18 mouse cellular contexts compared by ENCODE assay signal in genomic region chr5:65091184-65091858, GRCm38 (mm10). TPM values are rescaled to one million over a fixed set of nuclear protein-coding genes. Genes with fewer than 3 reads are reported as not detected.
DNase-seq lines count a peak whose midpoint lies in the region; TF ChIP-seq lines count a peak whose summit lies in the region.
"Had no signal": no experiment of that assay in that cellular context is flagged by ENCODE, and none has a peak within 500 bp of the region (broad histone marks: within the 10 kb centered on the region; RNA-seq: fewer than 3 reads in every experiment).

No protein-coding gene starts in this region.

- 46% methylated on average over 11 of the region's 11 CpGs for WGBS in lung, adult 2 months
- 17% methylated on average over 11 of the region's 11 CpGs for WGBS in bone marrow, adult 2 months
- 24% methylated on average over 11 of the region's 11 CpGs for WGBS in macrophage (ENCODE audit: missing documents)

- H3K36me3 ChIP-seq in macrophage (ENCODE audit: inconsistent target), result no peaks in the 10 kb centered on the region
- H3K36me3 ChIP-seq: embryonic facial prominence, embryonic 12.5 days; G1E; heart, embryonic 10.5 days; limb, embryonic 10.5 days; midbrain, embryonic 15.5 days; stomach, embryonic 15.5 days had no signal

- H3K79me2 ChIP-seq in macrophage (ENCODE audit: inconsistent target), result peaks cover 50% of the 10 kb centered on the region

- TF ChIP-seq CTCF in lung, adult 2 months (IDR thresholded peaks at IDR 0.05; ENCODE audit: insufficient read depth, low read length), result no peak
- TF ChIP-seq CTCF in bone marrow, adult 2 months (IDR thresholded peaks at IDR 0.05; ENCODE audit: control insufficient read depth, insufficient read depth, low read length), result no peak

- TF ChIP-seq POLR2A in lung, adult 2 months (IDR thresholded peaks at IDR 0.05; ENCODE audit: borderline replicate concordance, extremely low read depth, low read depth, low read length), result no peak
- no peak for TF ChIP-seq POLR2A in bone marrow, adult 2 months (IDR thresholded peaks at IDR 0.05; ENCODE audit: borderline replicate concordance, control insufficient read depth, low read depth, low read length)

- peak overlapping the region; percentile 32 for H3K4me3 ChIP-seq in lung, adult 2 months (replicated peaks; ENCODE audit: extremely low read depth, low read depth, low read length)
- peak overlapping the region; percentile 65 for H3K4me3 ChIP-seq in bone marrow, adult 2 months (replicated peaks; ENCODE audit: control insufficient read depth, low read depth, low read length)
- H3K4me3 ChIP-seq in macrophage (ENCODE audit: inconsistent target), result peak overlapping the region; percentile 45
- H3K4me3 ChIP-seq: embryonic facial prominence, embryonic 12.5 days; heart, embryonic 10.5 days; layer of hippocampus, adult 2 months; limb, embryonic 10.5 days; midbrain, embryonic 15.5 days; stomach, embryonic 15.5 days had no signal

- H3K4me1 ChIP-seq in lung, adult 2 months (ENCODE audit: control insufficient read depth, insufficient read depth, low read length), result peaks cover 19% of the 10 kb centered on the region
- peaks cover 1% of the 10 kb centered on the region; the same call in 1 of the 2 replicates for H3K4me1 ChIP-seq in bone marrow, adult 2 months (ENCODE audit: control insufficient read depth, insufficient read depth, low read length)
- H3K4me1 ChIP-seq: midbrain, embryonic 15.5 days had no signal

- DNase-seq in lung, adult 2 months, result no peak
- no peak for DNase-seq in lung, postnatal 14 days
- DNase-seq in CD4-positive helper T cell, adult 2 months (ENCODE audit: low read depth, low spot score), result peak; percentile 68
- no peak for DNase-seq in right cerebral cortex, adult 18-20 months
- DNase-seq in kidney, postnatal 14 days, result no peak
- no peak for DNase-seq in right cerebral cortex, postnatal 10 days (ENCODE audit: low spot score in 2 of 2)
- DNase-seq: adrenal gland, postnatal 10 days; cerebellum, adult 2 months had no signal

- H3K27ac ChIP-seq in bone marrow, adult 2 months (ENCODE audit: control insufficient read depth, insufficient read depth, low read depth, low read length, poor library complexity), result peak overlapping the region; percentile 29; the same call in 1 of the 2 replicates
- H3K27ac ChIP-seq in macrophage, result peak overlapping the region; percentile 67
- H3K27ac ChIP-seq: embryonic facial prominence, embryonic 12.5 days; heart, embryonic 10.5 days; hindbrain, postnatal 0 days; layer of hippocampus, adult 2 months; midbrain, embryonic 15.5 days had no signal

RNA-seq across cellular contexts. Expression of gene Tmem156, which starts 0.6 kb away (rescaled TPM):
- 0.49 and 1.5 TPM in 2 replicates for polyA plus RNA-seq in lung, adult 2 months (2012; rRNA removed)
- polyA plus RNA-seq in bone marrow, adult 2 months (2011; ENCODE audit: insufficient read depth, insufficient read length, low replicate concordance, missing spikeins), result 3.3 and 8.5 TPM in 2 replicates
- total RNA-seq in macrophage (2018; cell fraction: chromatin; rRNA removed), result 10 to 100 TPM in 10 of 26 experiments, 1 to 10 TPM in 11, under 1 TPM in 3, not detected in 2; 0.78 to 15.8 (median 7.0) TPM
- 1 to 10 TPM; 1.7 to 6.5 (median 4.8) TPM for total RNA-seq in macrophage (2018; cell fraction: cytosol; rRNA removed)
- 10 to 100 TPM in 11 of 26 experiments, 1 to 10 TPM in 15; 1.8 to 18.2 (median 8.0) TPM for total RNA-seq in macrophage (2018; cell fraction: nucleus; rRNA removed)
- polyA plus RNA-seq in macrophage (2018), result 2.7 to 3.9 TPM (median 3.8 TPM) in 3 replicates
- polyA plus RNA-seq: embryonic facial prominence, embryonic 12.5 days; G1E; limb, embryonic 10.5 days had no signal

RNA-seq across cellular contexts. Expression of gene Klhl5, which starts 16.0 kb away (rescaled TPM):
- polyA plus RNA-seq in lung, adult 2 months (2012; rRNA removed), result 103 and 122 TPM in 2 replicates
- 6.9 and 14.9 TPM in 2 replicates for polyA plus RNA-seq in bone marrow, adult 2 months (2011; ENCODE audit: insufficient read depth, insufficient read length, low replicate concordance, missing spikeins)
- total RNA-seq in macrophage (2018; cell fraction: chromatin; rRNA removed), result 10 to 100 TPM; 14.5 to 76.4 (median 50.6) TPM
- total RNA-seq in macrophage (2018; cell fraction: cytosol; rRNA removed), result 10 to 100 TPM; 31.2 to 51.8 (median 43.9) TPM
- 10 to 100 TPM; 25.5 to 93.7 (median 52.4) TPM for total RNA-seq in macrophage (2018; cell fraction: nucleus; rRNA removed)
- polyA plus RNA-seq in macrophage (2018), result 40.6 to 51.7 TPM (median 46.4 TPM) in 3 replicates
